Mouse (Mus musculus) cerebellum, adult 2 months (tissue): Measurements from ENCODE around the gene Adcyap1r1. TPM values are rescaled to one million over a fixed set of nuclear protein-coding genes. Genes with fewer than 3 reads are reported as not detected.

Experiments used
- DNase-seq, 2 experiments: peaks; one replicate each; pipeline ENCODE4 v3.0.0; 2021
- H3K27ac ChIP-seq: fragments of 200-500 bp; 2 replicates; pipeline ENCODE4 v1.5.1; 2012; ENCODE audit warnings: low read length, control low read depth, inconsistent platforms; ENCODE audit not compliant: insufficient read depth
- H3K27me3 ChIP-seq: fragments of 200-500 bp; 2 replicates; pipeline ENCODE4 v1.6.1; 2012; ENCODE audit warnings: inconsistent platforms, mild to moderate bottlenecking, low read length, moderate library complexity; ENCODE audit not compliant: control insufficient read depth, insufficient read depth
- H3K4me1 ChIP-seq: fragments of 200-500 bp; 2 replicates; pipeline ENCODE4 v1.6.1; 2011; ENCODE audit warnings: low read length; ENCODE audit not compliant: control insufficient read depth, insufficient read depth
- H3K4me3 ChIP-seq: fragments of 200-500 bp; replicated peaks from 2 replicates; pipeline ENCODE3; 2011; ENCODE audit warnings: mild to moderate bottlenecking, low read depth, low read length, control low read depth; ENCODE audit not compliant: insufficient read depth
- CTCF ChIP-seq: fragments of 200-500 bp; IDR thresholded peaks from 2 replicates; pipeline ENCODE4 v1.5.1; 2011; ENCODE audit warnings: low read depth, mild to moderate bottlenecking, control low read depth, low read length, moderate library complexity, borderline replicate concordance; ENCODE audit not compliant: insufficient read depth
- POLR2A ChIP-seq: fragments of 200-500 bp; IDR thresholded peaks from 2 replicates; pipeline ENCODE4 v1.6.1; 2011; ENCODE audit warnings: low read length, control low read depth, borderline replicate concordance; ENCODE audit not compliant: insufficient read depth
- WGBS: fragments of 180-500 bp; shearing (Covaris S2); methylation state at CpG from one replicate; pipeline ENCODE4 v1.1.7; 2018; 5-methylcytosine and 5-hydroxymethylcytosine counted together
- polyA plus RNA-seq: library from polyadenylated mRNA; depleted of rRNA; stranded (reverse); fragments of >200 nt; gene quantifications from 2 replicates; pipeline ENCODE4 v1.2.3, GENCODE M21; 2012; rRNA removed

Adcyap1r1 gene
- polyA plus RNA-seq: 71.6 and 77.6 TPM in 2 replicates

- WGBS: 1% methylated on average over 58 of the region's 58 CpGs
- peak; percentile 80 to 86 for DNase-seq
- TF ChIP-seq POLR2A (peak; percentile 50), CTCF (no peak)
- H3K27ac ChIP-seq: peak within 1 kb of the TSS; percentile 79
- H3K4me1 ChIP-seq: peaks cover 31% of the 10 kb centered on the region
- H3K27me3 ChIP-seq: no peaks in the 10 kb centered on the region
- H3K4me3 ChIP-seq: peak within 1 kb of the TSS; percentile 76
These were observed at the start of gene Adcyap1r1 for GRCm38 (mm10) chr6:55451771-55452371. Gene Adcyap1r1, plus strand, starts transcription at chr6:55451978.

GRCm38 (mm10) chr6:55402041-55402776, 49.6 kb upstream of the Adcyap1r1 start:
- no peak for DNase-seq
- 68% methylated on average over 9 of the region's 9 CpGs for WGBS
- no peaks in the 10 kb centered on the region for H3K27me3 ChIP-seq
- H3K4me1 ChIP-seq: peaks cover 45% of the 10 kb centered on the region
- no peak for TF ChIP-seq CTCF
- no peak for TF ChIP-seq POLR2A
- H3K4me3 ChIP-seq: no peak overlapping the region
- no peak overlapping the region for H3K27ac ChIP-seq

- peak in 1 of 2 experiments; percentile 3 for DNase-seq
- no peak overlapping the region for H3K4me3 ChIP-seq
- H3K27ac ChIP-seq: no peak overlapping the region
- no peaks in the 10 kb centered on the region for H3K27me3 ChIP-seq
- no peak for TF ChIP-seq POLR2A
- 90% methylated on average over 9 of the region's 9 CpGs for WGBS
- H3K4me1 ChIP-seq: peaks cover 32% of the 10 kb centered on the region
These were observed 48.1 kb upstream of the Adcyap1r1 start for GRCm38 (mm10) chr6:55403411-55404309.

GRCm38 (mm10) chr6:55404421-55404990, 47.3 kb upstream of the Adcyap1r1 start:
- Histone ChIP-seq H3K27ac (no peak overlapping the region), H3K27me3 (no peaks in the 10 kb centered on the region), H3K4me1 (peaks cover 23% of the 10 kb centered on the region), H3K4me3 (no peak overlapping the region)
- DNase-seq: peak in 1 of 2 experiments; percentile 0
- TF ChIP-seq CTCF (no peak), POLR2A (no peak)
- WGBS: 93% methylated on average over 5 of the region's 5 CpGs

GRCm38 (mm10) chr6:55407345-55407744, 44.4 kb upstream of the Adcyap1r1 start:
- no peaks in the 10 kb centered on the region; the same call in none of the 2 replicates for H3K4me1 ChIP-seq
- H3K27ac ChIP-seq: no peak overlapping the region
- no peak for TF ChIP-seq CTCF
- TF ChIP-seq POLR2A: no peak
- H3K27me3 ChIP-seq: no peaks in the 10 kb centered on the region
- H3K4me3 ChIP-seq: no peak overlapping the region
- WGBS: 95% methylated on average over 4 of the region's 4 CpGs
- no peak for DNase-seq

- no peak for DNase-seq
- TF ChIP-seq CTCF (no peak), POLR2A (no peak)
- 72% methylated on average over 7 of the region's 7 CpGs for WGBS
- H3K27me3 ChIP-seq: no peaks in the 10 kb centered on the region
- no peak overlapping the region for H3K27ac ChIP-seq
- H3K4me3 ChIP-seq: no peak overlapping the region
- no peaks in the 10 kb centered on the region; the same call in 1 of the 2 replicates for H3K4me1 ChIP-seq
These were observed 41.5 kb upstream of the Adcyap1r1 start for GRCm38 (mm10) chr6:55410119-55410775.

GRCm38 (mm10) chr6:55410977-55411376, 40.8 kb upstream of the Adcyap1r1 start:
- Histone ChIP-seq H3K4me3 (no peak overlapping the region), H3K4me1 (no peaks in the 10 kb centered on the region; the same call in 1 of the 2 replicates), H3K27me3 (no peaks in the 10 kb centered on the region), H3K27ac (no peak overlapping the region)
- DNase-seq: no peak
- WGBS: 86% methylated on average over 5 of the region's 5 CpGs
- no peak for TF ChIP-seq POLR2A
- TF ChIP-seq CTCF: no peak
